Mouse (Mus musculus): Measurements from ENCODE around the gene AI182371. TPM values are rescaled to one million over a fixed set of nuclear protein-coding genes. Genes with fewer than 3 reads are reported as not detected.
A peak's percentile ranks its signal among the peaks of the same experiment; 100 is the strongest.

The AI182371 gene
- total and polyA plus RNA-seq, 2 experiments: 129 to 592 TPM

- Histone ChIP-seq H3K9ac (ENCODE audit: low read depth, low read length) (peak overlapping the region; percentile 94), H3K4me1 (ENCODE audit: control insufficient read depth, insufficient read depth, low read length) (peaks cover 24% of the 10 kb centered on the region), H3K27me3 (ENCODE audit: control insufficient read depth, insufficient read depth, low read length) (no peaks in the 10 kb centered on the region), H3K36me3 (ENCODE audit: control insufficient read depth, insufficient read depth, low read length) (peaks cover 5% of the 10 kb centered on the region), H3K27ac (replicated peaks; ENCODE audit: insufficient read depth, low read depth, low read length) (peak overlapping the region; percentile 99), H3K79me2 (ENCODE audit: control insufficient read depth, insufficient read depth, low read length) (peaks cover 20% of the 10 kb centered on the region; the same call in 1 of the 2 replicates), H3K4me3 (ENCODE audit: insufficient read depth, low read depth, low read length) (peak overlapping the region; percentile 94)
- TF ChIP-seq CTCF (IDR thresholded peaks at IDR 0.05; ENCODE audit: low read depth, low read length): no peak
- TF ChIP-seq POLR2A (IDR thresholded peaks at IDR 0.05; ENCODE audit: extremely low read depth, insufficient read depth, low read length): no peak
- DNase-seq (ENCODE audit: extremely low read depth, low read depth, low spot score): no peak
- WGBS: 10% methylated on average over 6 of the region's 6 CpGs
These were observed 40.4 kb downstream of the AI182371 start for GRCm38 (mm10) chr2:35060897-35061296.

GRCm38 (mm10) chr2:35060256-35060655, 41.1 kb downstream of the AI182371 start:
- peaks cover 26% of the 10 kb centered on the region for H3K4me1 ChIP-seq (ENCODE audit: control insufficient read depth, insufficient read depth, low read length)
- DNase-seq (ENCODE audit: extremely low read depth, low read depth, low spot score): peak; percentile 88
- peak overlapping the region; percentile 87 for H3K27ac ChIP-seq (replicated peaks; ENCODE audit: insufficient read depth, low read depth, low read length)
- no peaks in the 10 kb centered on the region for H3K27me3 ChIP-seq (ENCODE audit: control insufficient read depth, insufficient read depth, low read length)
- H3K36me3 ChIP-seq (ENCODE audit: control insufficient read depth, insufficient read depth, low read length): peaks cover 9% of the 10 kb centered on the region
- TF ChIP-seq CTCF (IDR thresholded peaks at IDR 0.05; ENCODE audit: low read depth, low read length) (no peak), POLR2A (IDR thresholded peaks at IDR 0.05; ENCODE audit: extremely low read depth, insufficient read depth, low read length) (no peak)
- peaks cover 23% of the 10 kb centered on the region; the same call in 1 of the 2 replicates for H3K79me2 ChIP-seq (ENCODE audit: control insufficient read depth, insufficient read depth, low read length)
- H3K4me3 ChIP-seq (ENCODE audit: insufficient read depth, low read depth, low read length): peak overlapping the region; percentile 94
- WGBS: 15% methylated on average over 5 of the region's 5 CpGs
- H3K9ac ChIP-seq (ENCODE audit: low read depth, low read length): peak overlapping the region; percentile 83

GRCm38 (mm10) chr2:35058325-35058724, 43.0 kb downstream of the AI182371 start:
- peaks cover 29% of the 10 kb centered on the region; the same call in 1 of the 2 replicates for H3K79me2 ChIP-seq (ENCODE audit: control insufficient read depth, insufficient read depth, low read length)
- TF ChIP-seq POLR2A (IDR thresholded peaks at IDR 0.05; ENCODE audit: extremely low read depth, insufficient read depth, low read length) (no peak), CTCF (IDR thresholded peaks at IDR 0.05; ENCODE audit: low read depth, low read length) (no peak)
- H3K4me1 ChIP-seq (ENCODE audit: control insufficient read depth, insufficient read depth, low read length): peaks cover 17% of the 10 kb centered on the region
- H3K27ac ChIP-seq (replicated peaks; ENCODE audit: insufficient read depth, low read depth, low read length): no peak overlapping the region; the same call in 1 of the 2 replicates
- WGBS: 9% methylated on average over 2 of the region's 2 CpGs
- H3K4me3 ChIP-seq (ENCODE audit: insufficient read depth, low read depth, low read length): peak overlapping the region; percentile 17; the same call in 1 of the 2 replicates
- no peaks in the 10 kb centered on the region for H3K27me3 ChIP-seq (ENCODE audit: control insufficient read depth, insufficient read depth, low read length)
- H3K36me3 ChIP-seq (ENCODE audit: control insufficient read depth, insufficient read depth, low read length): peaks cover 21% of the 10 kb centered on the region
- DNase-seq (ENCODE audit: extremely low read depth, low read depth, low spot score): peak; percentile 84
- 0 out of 2 replicates have a peak overlapping the region, but pooled peaks have one; percentile 16 for H3K9ac ChIP-seq (ENCODE audit: low read depth, low read length)

GRCm38 (mm10) chr2:35057243-35057642, 44.1 kb downstream of the AI182371 start:
- Histone ChIP-seq H3K9ac (ENCODE audit: low read depth, low read length) (no peak overlapping the region), H3K79me2 (ENCODE audit: control insufficient read depth, insufficient read depth, low read length) (peaks cover 31% of the 10 kb centered on the region; the same call in 1 of the 2 replicates), H3K27ac (replicated peaks; ENCODE audit: insufficient read depth, low read depth, low read length) (no peak overlapping the region), H3K36me3 (ENCODE audit: control insufficient read depth, insufficient read depth, low read length) (peaks cover 25% of the 10 kb centered on the region), H3K4me1 (ENCODE audit: control insufficient read depth, insufficient read depth, low read length) (peaks cover 12% of the 10 kb centered on the region; the same call in 1 of the 2 replicates), H3K4me3 (ENCODE audit: insufficient read depth, low read depth, low read length) (no peak overlapping the region), H3K27me3 (ENCODE audit: control insufficient read depth, insufficient read depth, low read length) (no peaks in the 10 kb centered on the region)
- WGBS: 68% methylated on average over 11 of the region's 11 CpGs
- no peak for TF ChIP-seq CTCF (IDR thresholded peaks at IDR 0.05; ENCODE audit: low read depth, low read length)
- TF ChIP-seq POLR2A (IDR thresholded peaks at IDR 0.05; ENCODE audit: extremely low read depth, insufficient read depth, low read length): no peak
- DNase-seq (ENCODE audit: extremely low read depth, low read depth, low spot score): no peak

- DNase-seq (ENCODE audit: extremely low read depth, low read depth, low spot score): peak; percentile 66
- Histone ChIP-seq H3K4me1 (ENCODE audit: control insufficient read depth, insufficient read depth, low read length) (peaks cover 11% of the 10 kb centered on the region; the same call in 1 of the 2 replicates), H3K9ac (ENCODE audit: low read depth, low read length) (no peak overlapping the region), H3K4me3 (ENCODE audit: insufficient read depth, low read depth, low read length) (no peak overlapping the region), H3K27ac (replicated peaks; ENCODE audit: insufficient read depth, low read depth, low read length) (no peak overlapping the region), H3K36me3 (ENCODE audit: control insufficient read depth, insufficient read depth, low read length) (peaks cover 43% of the 10 kb centered on the region), H3K27me3 (ENCODE audit: control insufficient read depth, insufficient read depth, low read length) (no peaks in the 10 kb centered on the region), H3K79me2 (ENCODE audit: control insufficient read depth, insufficient read depth, low read length) (peaks cover 6% of the 10 kb centered on the region; the same call in 1 of the 2 replicates)
- TF ChIP-seq CTCF (IDR thresholded peaks at IDR 0.05; ENCODE audit: low read depth, low read length) (peak; percentile 70), POLR2A (IDR thresholded peaks at IDR 0.05; ENCODE audit: extremely low read depth, insufficient read depth, low read length) (no peak)
- WGBS: 48% methylated on average over 5 of the region's 5 CpGs
These were observed 52.5 kb downstream of the AI182371 start for GRCm38 (mm10) chr2:35048851-35049250.

GRCm38 (mm10) chr2:35044956-35045355, 56.4 kb downstream of the AI182371 start:
- Histone ChIP-seq H3K27me3 (ENCODE audit: control insufficient read depth, insufficient read depth, low read length) (no peaks in the 10 kb centered on the region), H3K79me2 (ENCODE audit: control insufficient read depth, insufficient read depth, low read length) (no peaks in the 10 kb centered on the region; the same call in 1 of the 2 replicates), H3K4me1 (ENCODE audit: control insufficient read depth, insufficient read depth, low read length) (no peaks in the 10 kb centered on the region), H3K36me3 (ENCODE audit: control insufficient read depth, insufficient read depth, low read length) (peaks cover 48% of the 10 kb centered on the region), H3K27ac (replicated peaks; ENCODE audit: insufficient read depth, low read depth, low read length) (no peak overlapping the region), H3K4me3 (ENCODE audit: insufficient read depth, low read depth, low read length) (no peak overlapping the region), H3K9ac (ENCODE audit: low read depth, low read length) (no peak overlapping the region)
- WGBS: 65% methylated on average over 2 of the region's 2 CpGs
- TF ChIP-seq POLR2A (IDR thresholded peaks at IDR 0.05; ENCODE audit: extremely low read depth, insufficient read depth, low read length) (no peak), CTCF (IDR thresholded peaks at IDR 0.05; ENCODE audit: low read depth, low read length) (peak; percentile 60)
- peak; percentile 55 for DNase-seq (ENCODE audit: extremely low read depth, low read depth, low spot score)
